Mouse (Mus musculus) layer of hippocampus, postnatal 25 days (tissue): ENCODE measurements around the gene Agt. TPM values are rescaled to one million over a fixed set of nuclear protein-coding genes. Genes with fewer than 3 reads are reported as not detected.

Experiments used
- DNase-seq, 2 experiments: peaks; one replicate each; pipeline ENCODE4 v3.0.0; 2022; ENCODE audit warnings: mixed read lengths in 2 of 2, low spot score in 1 of 2; ENCODE audit errors: extremely low spot score in 1 of 2
- total RNA-seq, 2 experiments: library from RNA; stranded (reverse); gene quantifications; 2 replicates each; pipeline ENCODE4 v1.2.3; 2021

The Agt gene
- total RNA-seq: 10 to 100 TPM; 37.0 to 47.2 TPM

DNA sequence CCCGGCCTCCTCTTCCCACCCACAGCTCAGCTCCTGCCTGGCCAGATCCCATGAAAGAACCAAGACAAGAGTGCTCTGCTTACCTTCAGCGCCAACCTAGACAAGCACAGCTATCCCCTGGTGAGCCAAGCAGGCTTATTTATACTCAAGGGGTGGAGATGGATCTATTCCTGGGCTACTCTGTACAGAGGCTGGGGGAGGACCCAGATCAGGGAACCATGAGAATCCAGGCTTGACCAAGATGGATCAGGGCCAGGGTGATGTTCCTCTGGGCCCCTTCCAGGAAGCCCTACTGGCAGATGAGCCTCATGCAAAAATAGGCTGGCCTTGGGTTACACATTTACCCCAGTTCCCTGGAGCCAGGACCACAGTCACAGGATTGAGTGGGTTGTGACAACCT lies at the start of gene Agt:
TSS of gene Agt (minus strand) at position 114 of the 400 bp plus-strand sequence.
- no peak for DNase-seq

DNA sequence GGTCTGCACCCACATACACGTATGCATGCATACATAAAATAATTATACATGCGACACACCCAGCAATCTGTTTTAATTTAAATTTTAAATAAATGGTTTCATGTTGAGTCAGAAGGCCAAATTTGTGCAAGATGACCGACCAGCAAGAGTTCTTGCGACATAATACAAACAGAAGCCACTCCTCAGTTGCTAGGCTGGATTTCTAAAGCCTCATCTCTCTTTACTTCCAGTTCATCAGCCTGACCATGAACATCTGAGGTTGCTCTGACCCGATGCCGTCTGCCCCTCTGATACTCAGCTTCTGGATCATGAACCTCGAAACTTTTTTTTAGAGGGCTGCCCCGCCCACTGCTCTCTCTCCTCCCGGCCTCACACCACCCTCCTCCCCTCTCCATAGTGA lies 48.7 kb upstream of the Agt start:
- no peak for DNase-seq

GRCm38 (mm10) chr8:124617266-124617869 lies 47.9 kb upstream of the Agt start:
- DNase-seq: peak; percentile 82 to 85

GRCm38 (mm10) chr8:124614325-124614724 lies 44.8 kb upstream of the Agt start:
- DNase-seq: no peak

DNA sequence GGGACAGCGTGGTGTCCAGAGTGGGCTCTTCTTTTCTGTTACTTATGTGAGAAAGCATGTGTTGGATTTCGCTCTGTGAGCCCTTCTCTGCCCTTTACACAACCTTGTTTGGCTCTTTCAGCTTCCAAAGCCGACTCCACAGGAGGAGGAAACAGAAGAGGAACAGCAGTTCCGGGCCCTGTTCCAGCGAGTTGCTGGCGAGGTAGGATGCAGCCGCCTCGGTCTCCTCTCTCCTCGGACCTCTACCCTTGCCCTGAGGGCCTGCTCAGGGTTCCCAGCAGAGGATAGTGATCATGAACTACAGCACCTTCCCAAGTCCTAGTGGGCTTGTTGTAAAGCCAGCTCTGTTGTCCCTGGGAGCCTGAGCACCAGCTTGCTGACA lies 39.5 kb upstream of the Agt start:
- no peak for DNase-seq

- peak in 1 of 2 experiments; percentile 61 for DNase-seq
Measured at GRCm38 (mm10) chr8:124608239-124608971, 38.9 kb upstream of the Agt start.

DNA sequence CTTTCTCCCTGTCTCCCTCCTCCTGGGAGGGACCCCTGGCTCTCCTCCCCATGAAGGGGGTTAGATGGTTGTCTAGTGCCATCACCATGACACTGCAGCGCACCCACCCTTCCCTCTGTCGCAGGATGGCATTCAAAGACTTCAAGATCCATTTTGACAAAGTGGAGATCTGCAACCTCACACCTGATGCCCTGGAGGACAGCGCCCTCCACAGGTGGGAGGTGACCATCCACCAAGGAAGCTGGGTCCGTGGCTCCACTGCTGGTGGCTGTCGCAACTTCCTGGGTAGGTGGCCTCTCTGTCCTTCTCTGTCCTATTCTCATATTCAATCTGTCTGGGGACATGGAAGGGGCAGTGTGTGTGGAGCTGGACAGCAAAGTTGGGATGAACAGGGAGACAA lies 34.6 kb upstream of the Agt start:
- DNase-seq: no peak

DNA sequence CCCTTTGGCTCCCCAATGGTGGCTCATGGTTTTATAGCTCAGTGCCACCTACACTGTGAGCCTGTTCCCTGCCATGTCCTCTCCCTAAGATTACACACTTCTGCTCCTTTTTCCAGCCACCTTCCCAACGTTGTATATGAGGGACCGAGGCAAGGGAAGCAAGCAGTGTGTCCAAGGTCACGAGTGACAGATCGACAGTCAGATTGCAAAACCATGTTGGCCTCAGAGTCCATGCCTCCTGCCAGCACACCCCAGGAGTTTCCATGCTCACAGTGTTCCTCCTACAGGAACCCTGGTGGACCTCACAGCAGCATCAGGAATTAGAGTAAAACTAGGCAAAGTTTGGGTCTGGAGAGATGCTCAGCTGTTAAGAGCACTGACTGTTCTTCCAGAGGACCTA lies 19.9 kb upstream of the Agt start:
- no peak for DNase-seq

DNA sequence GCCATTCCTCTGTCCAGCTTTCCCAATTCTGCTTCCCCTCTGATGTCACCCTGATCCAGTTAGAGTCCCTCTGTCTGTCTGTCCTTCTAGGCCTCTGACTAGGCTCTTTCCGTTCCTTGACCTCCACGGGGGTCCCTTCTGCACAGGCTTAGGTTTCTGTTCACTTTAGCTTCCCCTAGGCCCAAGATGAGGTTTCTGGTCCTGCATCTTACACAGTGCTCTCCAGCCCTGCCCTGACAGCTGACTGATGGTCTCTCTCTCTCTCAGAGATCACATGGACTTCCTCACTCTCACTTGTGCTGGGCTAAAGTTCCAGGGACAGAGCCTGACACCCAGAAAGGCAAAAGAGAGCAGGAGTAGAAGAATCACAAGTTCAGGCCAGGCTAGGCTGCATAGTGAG lies 17.1 kb upstream of the Agt start:
- DNase-seq: no peak

- DNase-seq: no peak
Measured at GRCm38 (mm10) chr8:124585718-124586425, 16.4 kb upstream of the Agt start.

DNA sequence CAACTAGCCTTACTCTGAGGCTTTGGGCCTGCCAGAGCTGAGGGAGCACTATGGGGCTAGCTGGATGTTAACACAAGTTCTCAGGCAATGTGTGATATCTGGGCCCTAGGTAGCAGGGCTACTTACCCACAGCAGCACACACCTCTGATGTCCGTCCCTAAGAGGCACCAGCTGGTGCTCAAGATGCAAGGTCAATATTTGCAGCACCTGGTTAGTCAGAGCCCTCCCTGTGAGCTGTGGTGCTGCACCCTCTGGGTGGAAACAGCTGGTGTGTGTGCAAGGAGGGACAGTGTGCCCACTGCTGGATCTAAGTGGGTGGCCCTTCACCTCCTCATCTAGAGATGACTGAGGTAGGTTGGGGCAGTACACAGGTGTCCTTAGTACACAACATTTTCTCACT lies 7.2 kb upstream of the Agt start:
- DNase-seq: no peak

DNA sequence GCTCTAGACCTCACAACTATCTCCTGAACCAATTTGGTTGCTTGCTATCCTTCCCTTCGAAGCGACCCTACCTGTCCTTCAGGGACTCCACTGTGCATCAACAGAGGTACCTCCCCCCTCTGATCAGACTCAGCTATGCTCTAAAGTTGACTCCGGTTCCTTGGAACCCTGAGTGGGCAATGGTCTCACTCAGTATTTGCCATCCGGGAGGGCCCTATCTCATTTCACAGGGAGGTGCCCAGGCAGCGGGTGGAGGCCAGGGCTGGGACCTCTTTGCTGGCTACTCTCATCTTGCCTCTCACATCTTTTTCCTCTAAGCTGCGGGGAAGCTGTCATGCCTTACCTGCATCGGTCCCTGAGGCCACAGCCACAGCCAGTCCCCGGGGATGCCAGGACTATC lies 6.3 kb upstream of the Agt start, which contains the start of gene Capn9:
TSS of gene Capn9 (plus strand) at position 301 of the 400 bp plus-strand sequence.
- no peak for DNase-seq

DNA sequence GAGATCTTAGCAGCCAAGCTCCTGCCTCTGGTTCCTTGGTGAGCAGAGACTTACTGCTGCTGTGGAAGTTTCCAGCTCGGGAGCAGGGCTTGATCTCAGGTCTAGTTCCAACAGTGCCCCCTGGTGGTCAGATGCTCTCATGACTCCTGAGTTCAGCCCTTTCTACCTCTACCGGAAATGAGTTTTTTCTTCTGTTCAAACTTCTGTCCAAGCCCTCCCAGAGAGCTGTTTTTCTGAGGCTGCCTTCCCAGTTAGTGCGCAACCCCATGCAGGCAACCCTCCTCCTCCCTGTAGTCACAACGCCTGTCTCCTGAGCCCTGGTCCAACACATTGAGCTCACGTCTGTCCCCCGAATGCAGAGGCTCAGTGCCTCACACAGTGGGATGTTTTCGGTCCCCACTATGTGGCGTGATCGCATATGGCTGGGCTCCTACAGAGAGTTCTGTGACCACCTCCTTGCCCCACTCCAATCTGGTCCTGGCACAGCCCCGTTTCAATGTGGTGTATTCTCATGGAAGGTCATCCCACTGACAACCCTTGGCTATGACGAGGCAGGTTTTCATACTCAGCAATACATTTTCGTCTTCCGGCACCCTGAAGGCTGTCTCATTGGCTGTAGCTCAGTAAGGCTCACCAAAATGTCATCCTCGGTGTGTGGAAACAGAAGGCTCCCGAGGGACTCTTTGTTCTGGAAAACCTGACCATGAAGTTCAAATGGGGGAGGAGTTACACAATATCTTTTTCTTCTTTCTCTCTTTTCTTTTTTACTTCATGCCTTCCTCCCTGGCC lies 4.2 kb upstream of the Agt start:
- DNase-seq: peak; percentile 85 to 98

DNA sequence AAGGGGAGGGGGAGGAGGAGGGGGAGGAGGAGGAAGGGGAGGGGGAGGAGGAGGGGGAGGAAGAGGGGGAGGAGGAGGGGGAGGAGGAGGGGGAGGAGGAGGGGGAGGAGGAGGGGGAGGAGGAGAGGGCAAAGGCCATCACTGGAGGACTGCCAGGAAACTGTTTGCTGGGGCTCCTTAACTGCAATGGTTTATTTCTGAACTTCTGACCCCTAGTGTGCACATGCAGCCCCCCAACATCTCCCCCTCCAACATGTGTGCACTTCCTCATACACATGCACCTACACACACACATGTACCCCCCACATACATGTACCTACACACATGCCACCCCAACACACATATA lies 2.9 kb upstream of the Agt start:
- no peak for DNase-seq

DNA sequence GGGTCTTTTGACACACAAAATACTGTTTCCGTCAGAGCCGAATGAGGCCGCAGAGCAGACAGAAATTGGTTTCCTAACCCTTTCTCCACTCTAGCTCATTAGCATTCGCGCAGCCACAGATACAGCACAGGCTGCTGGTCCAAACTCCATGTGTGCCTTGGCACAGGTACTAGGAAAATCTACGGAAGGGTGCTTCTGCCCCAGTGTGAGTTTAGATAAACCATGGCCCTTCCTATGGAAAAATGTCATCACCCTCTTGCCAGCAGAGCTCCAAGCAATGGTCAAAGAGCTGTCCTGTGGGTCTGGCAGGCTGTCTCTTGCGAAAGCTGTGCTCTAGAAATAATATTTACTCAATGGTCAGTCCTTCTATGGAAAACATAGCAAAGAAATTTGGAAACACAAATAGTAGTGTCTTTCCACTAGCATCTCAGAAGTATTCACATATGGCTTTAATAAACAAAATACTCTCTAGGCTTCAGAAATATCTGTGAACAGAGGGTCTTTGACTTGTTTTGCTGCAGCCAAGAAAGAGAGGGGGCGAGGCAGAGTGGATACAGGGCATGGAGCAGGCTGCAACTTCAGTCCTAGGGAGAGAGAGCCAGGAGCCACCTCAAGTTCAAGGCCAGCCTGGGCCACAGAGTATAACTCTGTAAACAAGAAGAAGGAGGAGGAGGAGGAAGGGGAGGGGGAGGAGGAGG lies 2.4 kb upstream of the Agt start:
- DNase-seq: no peak

DNA sequence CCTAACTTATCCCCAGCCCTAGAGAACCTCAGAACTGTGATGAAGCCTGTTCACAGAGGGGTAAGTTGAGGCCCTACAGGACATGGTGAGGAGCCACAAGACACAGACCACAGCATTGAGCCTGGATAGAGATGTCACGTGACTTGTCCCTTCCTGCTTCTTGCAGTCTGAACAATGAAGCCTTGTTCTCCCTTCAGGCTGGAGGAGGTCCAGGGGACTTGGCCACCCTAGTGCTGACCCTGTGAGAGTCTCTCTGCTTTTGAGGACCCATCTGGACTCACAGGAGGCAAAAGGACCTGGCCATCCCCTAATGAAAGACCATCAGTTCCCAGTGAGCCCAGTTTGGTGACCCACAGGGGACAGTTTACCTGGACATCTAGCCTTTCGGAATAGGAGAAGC lies 406 bp downstream of the Agt start:
- no peak for DNase-seq

GRCm38 (mm10) chr8:124567584-124567983 lies 1.9 kb downstream of the Agt start:
- no peak for DNase-seq

DNA sequence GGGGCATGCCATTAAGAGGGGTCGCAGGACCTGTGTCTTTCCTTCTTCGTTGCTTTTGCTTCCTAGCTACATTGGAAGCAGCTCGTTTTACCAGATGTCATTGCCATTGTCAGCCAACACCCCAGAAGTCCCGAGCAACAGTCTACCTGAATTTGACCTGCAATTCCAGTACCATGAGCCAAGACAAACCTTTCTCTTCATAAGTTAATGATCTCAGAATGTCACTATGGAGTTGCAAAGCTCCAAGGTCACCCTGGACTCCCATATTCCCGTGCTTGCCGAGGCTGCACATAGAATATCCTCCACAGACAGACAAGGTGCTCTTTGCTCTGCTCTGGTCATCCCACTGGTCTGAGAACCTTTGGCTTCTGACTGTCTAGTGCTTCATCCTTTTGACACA lies 2.4 kb downstream of the Agt start:
- no peak for DNase-seq

- DNase-seq: no peak
Measured at GRCm38 (mm10) chr8:124557476-124557875, 12.0 kb downstream of the Agt start.

DNA sequence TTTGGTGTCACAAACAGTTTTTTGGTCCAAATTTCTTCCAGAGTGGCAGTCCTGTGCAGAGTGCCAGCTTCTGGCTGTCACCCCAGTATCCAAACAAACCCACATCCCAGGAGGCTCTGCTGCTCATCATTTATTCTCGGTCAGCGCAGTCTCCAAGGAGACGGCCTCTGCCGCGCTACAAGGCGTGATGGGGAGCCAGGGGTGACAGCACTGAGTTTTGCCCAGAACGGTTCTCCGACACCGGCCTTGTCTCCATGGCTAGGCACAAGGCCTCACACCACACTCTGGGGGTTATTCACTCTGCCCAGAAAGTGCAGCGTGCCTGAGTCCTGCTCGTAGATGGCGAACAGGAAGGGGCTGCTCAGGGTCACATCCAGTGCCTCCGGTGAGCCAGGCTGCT lies 12.8 kb downstream of the Agt start:
- DNase-seq: peak; percentile 42 to 48
